Mouse (Mus musculus) ovary, postnatal 14 days (tissue): Measurements from ENCODE around the gene Ano7.
"Not testable (repeated sequence)": the region's sequence is repeated elsewhere in the genome, so short reads cannot be mapped to it uniquely, and the experiment has no call there.

Source experiments
- DNase-seq: peaks from one replicate; pipeline ENCODE4 v3.0.0; 2022; ENCODE audit warnings: low spot score

Ano7 gene

DNA sequence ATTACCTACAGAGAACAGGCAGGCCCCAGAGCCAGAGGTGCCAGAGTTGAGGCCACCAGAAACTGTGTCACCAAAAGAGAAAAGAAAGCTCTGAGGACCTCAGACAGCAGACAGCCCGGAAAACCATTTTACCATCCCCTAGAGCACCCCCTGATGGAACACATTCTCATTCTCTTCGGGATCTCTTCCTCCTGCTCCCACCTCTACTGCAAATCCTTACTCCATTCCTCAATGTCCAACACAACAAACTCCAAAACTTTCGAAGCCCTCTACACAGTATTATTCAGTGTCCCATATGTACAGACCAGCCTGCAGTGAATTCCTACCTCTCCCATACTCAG is 72.1 kb downstream of the Ano7 start:
- no peak for DNase-seq

DNA sequence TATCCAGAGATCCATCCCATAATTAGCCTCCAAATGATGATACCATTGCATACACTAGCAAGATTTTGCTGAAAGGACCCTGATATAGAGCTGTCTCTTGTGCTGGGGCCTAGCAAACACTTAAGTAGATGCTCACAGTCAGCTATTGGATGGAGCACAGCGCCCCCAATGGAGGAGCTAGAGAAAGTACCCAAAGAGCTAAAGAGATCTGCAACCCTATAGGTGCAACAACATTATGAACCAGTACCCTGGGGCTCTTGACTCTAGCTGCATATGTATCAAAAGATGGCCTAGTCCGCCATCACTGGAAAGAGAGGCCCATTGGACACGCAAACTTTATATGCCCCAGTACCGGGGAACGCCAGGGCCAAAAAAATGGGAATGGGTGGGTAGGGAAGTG is 76.4 kb downstream of the Ano7 start:
- not testable (repeated sequence) for DNase-seq

DNA sequence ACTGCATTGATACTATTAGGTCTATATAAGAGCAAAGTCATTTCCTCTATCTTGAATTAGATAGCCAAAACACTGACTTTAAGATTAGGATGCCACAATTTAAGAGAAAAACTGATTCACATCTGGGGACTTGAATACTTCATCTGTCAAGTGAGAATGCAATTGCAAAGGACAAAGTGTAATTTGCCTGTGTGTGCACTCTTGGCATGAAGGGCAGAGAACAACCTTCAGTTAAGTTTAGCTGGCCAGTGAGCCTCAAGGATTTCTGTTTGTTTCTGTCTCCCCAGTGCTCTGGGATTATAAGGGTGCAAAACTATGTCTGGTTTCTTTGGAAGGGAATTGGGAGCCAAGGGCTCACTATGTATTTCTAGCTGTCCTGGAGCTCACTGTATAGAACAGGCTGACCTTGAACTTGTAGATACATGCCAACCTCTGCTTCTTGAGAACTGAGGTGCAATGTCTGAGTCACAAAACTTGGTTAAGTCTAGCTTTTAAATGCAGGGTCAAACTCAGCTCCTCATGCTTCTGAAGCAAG is 80.1 kb downstream of the Ano7 start:
- DNase-seq, result no peak
